Mouse (Mus musculus) layer of hippocampus, adult 2 months (tissue): Measurements from ENCODE around the gene Ncdn. TPM values are rescaled to one million over a fixed set of nuclear protein-coding genes. Genes with fewer than 3 reads are reported as not detected.

Experiments
- DNase-seq, 2 experiments: peaks; one replicate each; pipeline ENCODE4 v3.0.0; 2022; ENCODE audit warnings: low spot score in 2 of 2
- H3K27ac ChIP-seq: fragments of 200-600 bp; 2 replicates; pipeline ENCODE4 v1.8.1; 2022
- H3K4me3 ChIP-seq: fragments of 200-600 bp; 2 replicates; pipeline ENCODE4 v1.8.1; 2022; ENCODE audit warnings: mild to moderate bottlenecking
- CTCF ChIP-seq: fragments of 200-600 bp; conservative IDR thresholded peaks from 2 replicates; pipeline ENCODE4 v1.8.1; 2022; ENCODE audit warnings: antibody characterized with exemption, mild to moderate bottlenecking, moderate library complexity
- total RNA-seq, 2 experiments: library from RNA; stranded (reverse); gene quantifications; 2 replicates each; pipeline ENCODE4 v1.2.3; 2021

The Ncdn gene
- total RNA-seq, 2 experiments from 2014 or later = 1,998 to 2,007 TPM

DNA sequence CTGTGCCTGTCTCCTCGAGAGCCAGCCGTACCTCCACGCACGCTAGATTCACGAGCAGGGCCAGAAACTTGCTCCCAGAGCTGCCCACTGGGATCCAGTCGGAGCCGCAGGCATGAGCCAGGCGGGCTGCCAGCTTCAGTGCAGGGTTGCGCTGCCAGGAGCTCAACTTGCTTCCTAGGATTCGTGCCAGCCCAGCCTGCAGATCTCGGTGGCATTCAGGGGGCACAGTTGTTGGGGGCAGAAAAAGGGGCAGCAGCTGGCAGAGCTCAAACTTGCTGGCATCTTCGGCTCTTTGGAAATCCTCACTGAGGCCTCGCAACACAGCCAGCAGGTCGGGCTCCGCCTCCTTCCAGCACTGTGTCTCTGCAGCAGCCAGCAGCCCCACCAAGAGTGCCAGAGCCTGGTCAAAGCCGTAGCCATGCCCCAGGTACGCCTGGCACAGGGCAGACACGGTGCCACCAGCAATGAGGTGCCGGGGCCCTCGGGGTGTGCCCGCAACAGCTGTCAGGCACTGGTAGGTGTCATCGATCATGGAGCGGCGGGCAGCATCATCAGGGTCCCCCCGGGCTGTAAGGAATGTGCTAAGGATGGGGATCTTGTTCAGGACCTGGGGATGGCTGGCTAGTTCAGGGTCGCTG lies 3.1 kb downstream of the Ncdn start:
- no peak for TF ChIP-seq CTCF
- Histone ChIP-seq H3K4me3 (peak overlapping the region; percentile 72), H3K27ac (peak overlapping the region; percentile 97)
- DNase-seq = peak; percentile 66 to 69

DNA sequence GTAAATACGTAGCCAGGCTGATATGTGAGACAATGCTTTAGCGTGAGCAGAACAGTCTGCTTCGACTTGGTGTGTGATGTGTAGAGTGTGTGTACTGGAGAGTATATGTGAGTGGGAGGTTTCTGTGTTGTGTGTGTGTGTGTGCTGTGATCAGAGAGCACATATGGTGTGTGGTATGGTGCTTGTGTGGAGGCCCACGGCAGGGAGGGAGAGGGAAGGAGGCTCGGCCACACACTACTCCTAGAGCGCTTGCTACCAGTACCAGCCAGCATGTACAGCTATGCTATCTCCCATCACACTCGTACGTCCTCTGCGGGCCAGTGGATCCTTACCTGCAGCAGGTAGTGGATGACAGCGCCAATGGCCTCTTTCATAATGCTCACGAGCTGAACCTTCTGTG lies 3.7 kb downstream of the Ncdn start:
- Histone ChIP-seq H3K27ac (peak overlapping the region; percentile 97), H3K4me3 (peak overlapping the region; percentile 72)
- TF ChIP-seq CTCF = no peak
- DNase-seq = peak; percentile 41 to 56

DNA sequence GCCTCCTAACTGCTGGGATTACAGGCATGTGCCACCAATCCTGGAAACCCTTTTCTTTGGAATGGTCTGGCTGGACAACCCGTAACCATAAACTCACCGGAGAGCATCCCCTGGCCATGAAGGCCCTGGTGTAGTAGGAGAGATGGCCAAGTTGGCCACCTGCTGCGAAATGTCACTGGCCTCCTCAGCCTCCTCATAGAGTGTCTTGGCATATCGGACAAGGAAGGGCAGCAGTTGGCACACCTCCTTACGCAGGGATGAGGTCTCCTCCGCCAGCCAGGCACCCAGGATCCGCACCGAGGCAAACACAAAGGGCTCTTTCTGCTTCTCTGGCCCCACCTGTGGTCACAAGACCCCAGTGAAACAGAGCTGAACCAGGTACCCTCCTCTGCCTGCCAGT lies 4.9 kb downstream of the Ncdn start:
- no peak for TF ChIP-seq CTCF
- DNase-seq = no peak
- H3K4me3 ChIP-seq = peak overlapping the region; percentile 72
- peak overlapping the region; percentile 97 for H3K27ac ChIP-seq

DNA sequence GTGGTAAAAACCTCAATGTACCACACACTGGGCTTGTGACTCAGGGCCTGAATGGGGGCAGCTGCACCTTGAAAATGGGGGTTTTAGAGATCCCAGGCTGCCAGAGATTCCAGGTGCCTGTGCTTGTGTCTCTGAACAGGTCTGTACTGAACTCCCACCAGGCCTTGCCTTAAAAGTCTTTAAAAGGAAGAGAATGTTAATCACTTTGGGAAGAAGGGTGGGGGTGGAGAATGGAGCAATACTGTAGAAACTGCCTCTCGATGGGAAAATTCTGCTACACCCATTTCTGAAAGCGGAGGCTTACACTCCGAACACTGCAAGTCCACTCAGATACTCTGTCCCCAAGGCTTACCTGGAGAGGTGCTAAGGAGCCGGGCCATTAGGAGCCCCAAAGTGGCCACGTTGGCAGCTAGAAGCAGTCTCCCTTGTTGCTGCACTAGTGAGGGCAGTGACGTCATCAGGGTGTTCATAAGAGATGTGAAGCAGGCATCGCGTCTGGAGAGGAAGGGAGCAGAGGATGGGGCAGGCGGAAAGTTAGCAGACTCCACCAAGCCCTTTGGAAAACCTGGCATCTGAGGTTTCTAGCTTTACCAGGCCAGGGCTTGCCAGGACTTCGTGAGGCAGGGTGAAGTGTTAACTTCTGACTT lies 6.9 kb downstream of the Ncdn start:
- H3K27ac ChIP-seq = peak overlapping the region; percentile 97
- no peak for TF ChIP-seq CTCF
- peak overlapping the region; percentile 72; the same call in 1 of the 2 replicates for H3K4me3 ChIP-seq
- no peak for DNase-seq

DNA sequence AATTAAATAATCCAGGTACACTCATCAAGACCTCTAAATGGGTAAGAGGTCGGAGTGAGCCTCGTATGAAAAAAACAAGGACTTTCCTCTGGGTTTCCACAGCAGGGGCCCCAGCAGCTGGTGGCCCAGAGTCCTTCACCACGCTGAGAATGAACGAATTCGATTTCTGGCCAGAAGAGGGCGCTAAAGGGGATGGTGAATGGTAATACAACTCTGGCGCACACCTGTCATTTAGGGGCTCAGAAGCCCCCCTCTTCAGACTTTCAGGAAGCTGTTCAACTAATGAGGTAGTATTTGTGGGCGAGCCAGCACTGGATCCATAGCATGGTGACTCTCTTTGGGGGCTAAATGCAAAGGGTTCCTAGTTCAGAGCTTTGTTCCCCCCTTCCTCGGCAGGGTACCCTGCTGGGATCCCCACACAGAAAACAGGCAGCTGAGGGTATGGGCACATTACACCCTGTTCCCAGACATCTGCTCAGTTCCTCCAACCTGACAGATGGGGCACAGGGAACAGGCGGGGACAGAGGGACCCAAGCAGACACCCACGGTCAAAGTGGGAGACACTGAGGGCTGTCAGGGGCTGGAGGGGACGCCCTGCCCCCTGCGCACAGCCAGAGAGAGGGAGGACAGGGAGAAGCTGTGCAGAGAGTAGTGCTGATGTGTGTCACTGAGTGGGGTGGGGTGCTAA lies 7.6 kb downstream of the Ncdn start:
- peak overlapping the region; percentile 97 for H3K27ac ChIP-seq
- DNase-seq = peak; percentile 64 to 84
- peak; percentile 89 for TF ChIP-seq CTCF
- H3K4me3 ChIP-seq = no peak overlapping the region; the same call in 1 of the 2 replicates

DNA sequence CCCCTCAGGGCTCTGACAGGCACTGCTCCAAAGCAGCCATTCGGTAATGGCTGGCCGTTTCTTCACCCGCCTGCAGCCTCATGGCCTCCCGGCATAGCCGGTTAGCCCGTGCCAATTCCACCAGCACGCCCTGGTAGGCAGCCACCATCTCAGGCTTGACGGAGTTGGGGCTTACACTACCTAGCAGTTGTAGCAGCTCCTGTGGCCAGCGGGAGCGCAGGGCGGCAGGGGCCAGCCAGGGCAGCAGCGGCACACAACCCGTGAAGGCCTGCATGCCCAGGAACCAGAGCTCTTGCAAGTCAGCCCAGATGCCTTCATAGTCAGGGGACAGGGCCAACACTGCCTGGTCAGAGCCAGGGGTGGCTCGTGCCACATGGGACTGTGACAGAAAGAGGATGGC lies 8.4 kb downstream of the Ncdn start:
- no peak for TF ChIP-seq CTCF
- DNase-seq = no peak
- H3K27ac ChIP-seq = peak overlapping the region; percentile 97
- H3K4me3 ChIP-seq = no peak overlapping the region; the same call in 1 of the 2 replicates

DNA sequence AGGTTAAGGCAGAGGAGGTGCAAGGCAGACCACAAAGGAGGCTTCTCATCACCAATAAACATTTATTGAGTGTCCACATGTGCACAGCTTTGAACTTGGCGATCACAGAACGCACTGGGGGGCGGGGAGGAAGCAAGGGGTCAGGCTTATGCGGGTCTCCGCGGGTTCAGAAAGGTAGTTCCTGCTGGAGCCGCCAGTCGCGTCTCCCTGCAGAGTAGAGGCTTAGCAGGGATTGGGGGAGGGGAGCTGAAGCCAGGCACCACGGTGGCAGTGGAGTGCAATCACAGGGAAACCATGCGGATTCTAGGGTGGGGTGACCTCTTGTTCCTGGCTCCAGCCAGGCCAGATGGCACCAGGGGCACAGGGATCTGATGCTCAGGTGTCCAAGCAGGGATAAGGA lies 9.5 kb downstream of the Ncdn start:
- 0 out of 2 replicates have a peak, but pooled peaks have one; percentile 15 for TF ChIP-seq CTCF
- Histone ChIP-seq H3K27ac (peak overlapping the region; percentile 97; the same call in 1 of the 2 replicates), H3K4me3 (no peak overlapping the region)
- no peak for DNase-seq

DNA sequence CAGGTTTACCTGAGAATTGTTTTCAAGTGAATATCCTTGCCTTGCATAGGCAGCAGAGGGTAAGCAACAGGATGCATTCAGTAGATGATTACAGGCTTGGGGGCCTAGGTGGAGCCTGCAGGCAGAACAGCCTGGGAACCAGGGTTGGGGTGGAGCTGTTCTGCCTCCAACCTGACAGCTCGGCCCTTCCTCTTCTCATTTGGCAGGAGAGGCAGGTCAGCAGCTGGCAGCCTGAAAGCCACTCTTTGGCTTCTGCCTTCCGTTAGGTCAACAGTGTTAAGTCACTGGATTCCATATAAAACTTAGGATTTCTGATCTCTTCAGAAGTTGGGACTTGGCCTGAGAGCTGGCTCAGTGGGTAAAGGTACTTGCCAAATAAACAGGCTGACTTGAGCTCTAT lies 10.3 kb downstream of the Ncdn start:
- DNase-seq = no peak
- Histone ChIP-seq H3K27ac (peak overlapping the region; percentile 78; the same call in 1 of the 2 replicates), H3K4me3 (no peak overlapping the region)
- TF ChIP-seq CTCF = no peak

DNA sequence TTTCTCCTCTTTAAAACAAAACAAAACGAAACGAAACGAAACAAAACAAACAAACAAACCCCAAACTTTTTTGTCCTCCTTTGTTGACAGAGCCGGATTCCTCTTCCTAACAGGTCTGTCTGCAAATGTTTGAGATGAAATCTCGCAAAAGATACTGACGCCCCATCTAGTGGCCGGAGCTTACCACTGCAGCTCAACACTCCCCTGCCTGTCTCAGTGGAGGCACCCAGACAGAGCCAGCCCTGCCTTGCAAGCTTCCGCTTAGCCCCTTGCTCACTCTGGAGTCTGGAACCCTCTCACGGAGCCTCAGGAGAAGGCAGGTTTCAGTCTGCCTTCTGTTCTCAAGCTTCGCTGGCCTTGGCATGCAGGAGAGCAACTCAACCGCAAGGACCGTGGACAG lies 11.8 kb downstream of the Ncdn start:
- TF ChIP-seq CTCF = peak; percentile 96
- peak; percentile 87 to 91 for DNase-seq
- H3K4me3 ChIP-seq = no peak overlapping the region
- H3K27ac ChIP-seq = peak overlapping the region; percentile 78

DNA sequence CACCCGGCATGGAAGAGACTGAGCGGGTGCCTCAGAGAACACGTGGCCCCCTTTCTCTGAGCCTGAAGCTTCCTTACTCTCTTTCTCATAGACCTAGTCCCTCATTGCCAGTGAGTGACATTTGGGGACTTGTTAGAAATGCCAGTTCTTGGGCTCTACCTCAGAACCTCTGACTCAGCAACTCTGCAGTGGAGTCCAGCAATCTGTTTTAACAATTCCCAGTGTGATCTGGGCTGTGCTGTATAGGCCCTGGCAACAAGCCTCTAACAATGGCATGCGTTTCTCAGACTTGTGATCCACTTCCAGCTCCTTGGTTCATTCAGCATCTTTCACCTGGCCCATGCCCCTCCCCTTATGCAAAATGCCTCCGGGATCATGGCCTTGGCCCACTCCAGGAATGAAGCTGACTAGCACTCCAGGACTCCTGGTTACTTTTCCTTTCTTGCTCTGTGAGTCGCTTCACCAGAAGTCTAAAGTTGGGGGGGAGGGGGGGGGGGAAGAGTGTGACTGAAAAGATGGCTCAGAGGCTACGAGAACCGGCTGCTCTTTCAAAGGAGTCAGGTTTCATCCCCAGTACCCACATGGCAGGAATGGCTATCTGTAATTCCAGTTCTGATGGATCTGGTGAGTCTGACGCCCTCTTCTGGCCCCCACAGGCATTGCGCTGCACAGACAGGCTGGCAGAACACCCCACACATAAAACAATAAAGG lies 13.1 kb downstream of the Ncdn start:
- peak; percentile 65 for TF ChIP-seq CTCF
- H3K27ac ChIP-seq = no peak overlapping the region
- DNase-seq = peak in 1 of 2 experiments; percentile 38
- no peak overlapping the region for H3K4me3 ChIP-seq

DNA sequence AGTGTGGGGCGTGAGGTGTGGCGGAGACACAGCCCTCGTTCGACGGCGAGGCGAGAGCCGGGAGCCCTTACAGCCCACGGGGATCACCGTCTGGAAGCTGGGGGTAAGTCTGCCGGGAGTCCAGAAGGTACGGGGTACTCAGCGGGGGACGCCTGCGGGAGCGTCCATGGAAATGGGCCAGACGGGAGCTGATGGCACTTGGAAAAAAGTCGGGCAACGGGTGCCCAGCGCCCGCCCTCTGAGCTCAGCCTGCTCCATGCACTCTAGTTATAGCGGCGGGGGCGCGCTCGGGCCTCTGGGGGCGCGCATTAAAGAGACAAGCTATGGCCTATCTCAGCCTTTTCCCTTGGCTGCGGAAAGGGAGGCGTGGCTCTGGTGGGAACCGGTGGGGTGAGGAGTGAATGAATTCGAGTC lies 17.2 kb downstream of the Ncdn start, which contains the start of gene Tfap2e:
Gene Tfap2e, minus strand, starts transcription at position 240 of the 414 bp plus-strand sequence.
- DNase-seq = no peak
- Histone ChIP-seq H3K4me3 (peak within 1 kb of the TSS; percentile 44; the same call in 1 of the 2 replicates), H3K27ac (no peak within 1 kb of the TSS)
- no peak for TF ChIP-seq CTCF

DNA sequence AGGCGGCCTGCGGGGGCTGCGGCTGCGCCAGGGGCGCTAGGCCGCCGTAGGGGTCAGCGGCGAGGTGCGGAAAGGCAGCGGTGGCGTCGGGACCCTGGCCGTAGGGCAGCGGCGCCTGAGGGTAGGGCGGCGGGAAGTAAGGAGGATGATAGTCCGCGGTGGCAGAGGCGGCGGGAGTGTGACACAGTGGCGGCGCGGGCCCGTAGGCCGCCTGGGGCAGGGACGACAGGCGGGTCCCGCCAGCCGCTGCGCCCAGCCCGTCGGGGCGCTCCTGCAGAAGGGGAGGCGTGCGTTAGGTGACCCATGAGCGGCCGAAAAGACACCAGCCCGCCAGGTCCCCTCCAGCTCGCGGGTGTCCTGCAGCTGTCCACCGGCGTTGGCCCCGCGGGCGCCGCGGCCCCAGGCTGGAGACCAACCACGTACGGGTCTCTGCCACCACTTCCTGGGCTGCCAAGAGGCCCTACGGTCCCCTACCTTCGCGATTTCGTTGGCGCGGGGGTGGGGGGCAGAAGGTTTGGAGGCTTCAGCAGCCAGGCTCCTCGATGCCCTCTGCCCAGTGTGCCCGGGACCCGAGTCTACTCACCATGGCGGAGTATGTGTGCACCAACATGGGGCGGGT lies 17.7 kb downstream of the Ncdn start:
- no peak overlapping the region for H3K27ac ChIP-seq
- peak overlapping the region; percentile 44; the same call in 1 of the 2 replicates for H3K4me3 ChIP-seq
- TF ChIP-seq CTCF = no peak
- DNase-seq = no peak
